Mouse (Mus musculus): Measurements from ENCODE around the gene Rnaset2a. TPM values are rescaled to one million over a fixed set of nuclear protein-coding genes. Genes with fewer than 3 reads are reported as not detected.
"Not testable (repeated sequence)": the region's sequence is repeated elsewhere in the genome, so short reads cannot be mapped to it uniquely, and the experiment has no call there.

The Rnaset2a gene
- polyA plus RNA-seq, 1 experiment, result 84.9 TPM

DNA sequence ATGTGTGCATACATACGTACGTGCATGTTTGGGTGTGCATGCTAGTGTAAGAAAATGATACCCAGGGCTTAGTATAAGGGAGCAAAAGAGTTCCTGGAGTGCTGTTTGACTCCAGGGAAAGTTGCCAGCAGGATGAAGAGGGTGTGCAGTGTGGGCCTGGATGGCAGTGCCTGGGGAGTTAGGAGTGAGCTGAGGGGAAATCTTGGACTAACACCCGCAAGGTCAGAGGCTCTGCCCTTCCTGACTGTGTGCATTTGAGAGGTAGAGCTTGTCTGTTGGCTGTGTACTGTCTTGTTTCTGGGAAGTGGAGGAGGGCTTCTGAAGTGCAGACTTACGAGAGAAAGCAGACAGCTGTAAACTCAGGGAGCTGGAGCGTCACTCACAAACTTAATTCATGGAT, 35.9 kb upstream of the Rnaset2a start:
- H3K4me3 ChIP-seq (ENCODE audit: insufficient read depth, poor library complexity, severe bottlenecking), result no peak overlapping the region
- H3K27me3 ChIP-seq (ENCODE audit: control insufficient read depth, insufficient read depth, insufficient read length), result no peaks in the 10 kb centered on the region
- H3ac ChIP-seq (ENCODE audit: control insufficient read depth, insufficient read length, low read depth), result no peak overlapping the region
- H3K79me3 ChIP-seq (ENCODE audit: low read depth), result no peaks in the 10 kb centered on the region
- TF ChIP-seq MAX (IDR thresholded peaks at IDR 0.05), result no peak
- TF ChIP-seq FOSL1 (IDR thresholded peaks at IDR 0.05; ENCODE audit: insufficient read depth, low read length, poor library complexity, severe bottlenecking), result no peak
- TF ChIP-seq MYOD1 (IDR thresholded peaks at IDR 0.05; ENCODE audit: control insufficient read depth, insufficient read length, low read depth), result no peak
- TF ChIP-seq MYOG (IDR thresholded peaks at IDR 0.05; ENCODE audit: control insufficient read depth, extremely low read depth, insufficient read length), result no peak
- TF ChIP-seq USF1 (IDR thresholded peaks at IDR 0.05; ENCODE audit: low read depth), result no peak
- TF ChIP-seq CTCF (IDR thresholded peaks at IDR 0.05; ENCODE audit: control insufficient read depth, insufficient read depth, insufficient read length), result no peak
- no peak for TF ChIP-seq CEBPB (IDR thresholded peaks at IDR 0.05; ENCODE audit: low read depth)
- H3K36me3 ChIP-seq (ENCODE audit: control insufficient read depth, insufficient read depth), result peaks cover 83% of the 10 kb centered on the region
- H3K79me2 ChIP-seq (ENCODE audit: control insufficient read depth, insufficient read depth), result no peaks in the 10 kb centered on the region

DNA sequence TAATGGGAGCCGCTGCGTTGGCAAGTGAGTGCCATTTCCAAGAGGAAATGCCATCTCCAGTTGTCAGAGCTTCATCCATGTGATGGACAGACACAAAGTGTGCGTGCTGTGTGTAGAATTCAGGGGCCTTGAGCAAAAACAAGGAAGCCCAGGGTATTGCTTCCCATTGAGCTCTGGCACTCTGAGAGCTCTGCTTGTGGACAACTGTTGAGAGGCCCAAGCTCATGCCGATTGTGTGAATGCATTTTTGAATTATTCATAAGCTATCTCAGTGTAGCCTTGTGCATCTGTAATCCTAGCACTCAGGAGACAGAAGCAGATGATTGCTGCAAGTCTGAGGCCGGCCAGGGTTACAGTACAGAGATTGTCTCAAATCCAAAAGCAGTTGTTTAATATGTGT, 29.2 kb upstream of the Rnaset2a start:
- TF ChIP-seq CEBPB (IDR thresholded peaks at IDR 0.05; ENCODE audit: low read depth), result no peak
- TF ChIP-seq MAX (IDR thresholded peaks at IDR 0.05), result no peak
- TF ChIP-seq USF1 (IDR thresholded peaks at IDR 0.05; ENCODE audit: low read depth), result no peak
- TF ChIP-seq FOSL1 (IDR thresholded peaks at IDR 0.05; ENCODE audit: insufficient read depth, low read length, poor library complexity, severe bottlenecking), result no peak
- TF ChIP-seq MYOD1 (IDR thresholded peaks at IDR 0.05; ENCODE audit: control insufficient read depth, insufficient read length, low read depth), result no peak
- TF ChIP-seq CTCF (IDR thresholded peaks at IDR 0.05; ENCODE audit: control insufficient read depth, insufficient read depth, insufficient read length), result no peak
- TF ChIP-seq MYOG (IDR thresholded peaks at IDR 0.05; ENCODE audit: control insufficient read depth, extremely low read depth, insufficient read length), result no peak
- Histone ChIP-seq H3K36me3 (ENCODE audit: control insufficient read depth, insufficient read depth) (peaks cover 89% of the 10 kb centered on the region), H3K79me2 (ENCODE audit: control insufficient read depth, insufficient read depth) (no peaks in the 10 kb centered on the region), H3K27me3 (ENCODE audit: control insufficient read depth, insufficient read depth, insufficient read length) (no peaks in the 10 kb centered on the region), H3ac (ENCODE audit: control insufficient read depth, insufficient read length, low read depth) (no peak overlapping the region), H3K4me3 (ENCODE audit: insufficient read depth, poor library complexity, severe bottlenecking) (no peak overlapping the region), H3K79me3 (ENCODE audit: low read depth) (no peaks in the 10 kb centered on the region)

DNA sequence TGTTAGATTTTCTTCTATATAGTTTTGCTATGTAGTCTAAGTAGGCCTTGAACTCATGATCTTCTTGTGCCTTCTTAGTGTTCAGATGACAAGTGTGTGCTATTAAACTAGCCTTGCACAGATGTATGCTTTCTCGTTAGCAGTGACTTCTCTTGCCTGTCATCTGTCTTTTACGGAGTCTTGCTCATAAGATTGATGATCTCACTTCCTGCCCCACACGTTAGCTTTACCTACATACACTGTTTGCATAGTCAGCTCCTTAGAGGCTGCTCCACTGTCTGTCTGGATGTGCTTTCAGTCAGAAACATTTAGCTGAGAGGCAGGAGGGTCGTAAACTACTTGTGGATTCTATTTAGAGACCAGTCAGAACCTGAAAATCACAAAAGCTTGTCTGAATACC, 23.2 kb upstream of the Rnaset2a start:
- H3K27me3 ChIP-seq (ENCODE audit: control insufficient read depth, insufficient read depth, insufficient read length), result no peaks in the 10 kb centered on the region
- no peak for TF ChIP-seq FOSL1 (IDR thresholded peaks at IDR 0.05; ENCODE audit: insufficient read depth, low read length, poor library complexity, severe bottlenecking)
- no peak for TF ChIP-seq USF1 (IDR thresholded peaks at IDR 0.05; ENCODE audit: low read depth)
- TF ChIP-seq MYOG (IDR thresholded peaks at IDR 0.05; ENCODE audit: control insufficient read depth, extremely low read depth, insufficient read length), result no peak
- TF ChIP-seq MAX (IDR thresholded peaks at IDR 0.05), result no peak
- TF ChIP-seq CEBPB (IDR thresholded peaks at IDR 0.05; ENCODE audit: low read depth), result no peak
- TF ChIP-seq CTCF (IDR thresholded peaks at IDR 0.05; ENCODE audit: control insufficient read depth, insufficient read depth, insufficient read length), result no peak
- TF ChIP-seq MYOD1 (IDR thresholded peaks at IDR 0.05; ENCODE audit: control insufficient read depth, insufficient read length, low read depth), result no peak
- peaks cover 8% of the 10 kb centered on the region for H3K79me3 ChIP-seq (ENCODE audit: low read depth)
- H3K4me3 ChIP-seq (ENCODE audit: insufficient read depth, poor library complexity, severe bottlenecking), result no peak overlapping the region
- peaks cover 9% of the 10 kb centered on the region for H3K79me2 ChIP-seq (ENCODE audit: control insufficient read depth, insufficient read depth)
- H3K36me3 ChIP-seq (ENCODE audit: control insufficient read depth, insufficient read depth), result peaks cover 72% of the 10 kb centered on the region
- H3ac ChIP-seq (ENCODE audit: control insufficient read depth, insufficient read length, low read depth), result no peak overlapping the region

DNA sequence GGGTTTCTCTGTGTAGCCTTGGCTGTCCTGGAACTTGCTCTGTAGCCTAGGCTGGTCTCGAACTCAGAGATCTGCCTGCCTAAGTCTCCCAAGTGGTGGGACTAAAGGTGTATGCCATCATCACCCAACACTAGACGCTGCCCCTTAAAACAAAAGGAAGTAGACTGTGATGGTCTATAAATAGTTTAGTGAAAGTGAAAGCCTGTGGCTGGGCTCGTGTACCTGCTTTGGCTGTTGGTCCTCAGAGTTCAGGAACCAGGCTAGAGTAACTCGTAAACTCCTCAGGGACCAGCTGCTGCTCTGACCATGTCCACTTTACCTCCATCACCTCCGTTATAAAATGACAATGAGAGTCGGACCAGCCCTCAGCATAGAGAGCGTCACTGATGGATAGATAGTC, 22.4 kb upstream of the Rnaset2a start:
- TF ChIP-seq USF1 (IDR thresholded peaks at IDR 0.05; ENCODE audit: low read depth), result no peak
- TF ChIP-seq FOSL1 (IDR thresholded peaks at IDR 0.05; ENCODE audit: insufficient read depth, low read length, poor library complexity, severe bottlenecking), result no peak
- TF ChIP-seq MYOD1 (IDR thresholded peaks at IDR 0.05; ENCODE audit: control insufficient read depth, insufficient read length, low read depth), result no peak
- TF ChIP-seq CEBPB (IDR thresholded peaks at IDR 0.05; ENCODE audit: low read depth), result no peak
- no peak for TF ChIP-seq MAX (IDR thresholded peaks at IDR 0.05)
- TF ChIP-seq MYOG (IDR thresholded peaks at IDR 0.05; ENCODE audit: control insufficient read depth, extremely low read depth, insufficient read length), result no peak
- no peak for TF ChIP-seq CTCF (IDR thresholded peaks at IDR 0.05; ENCODE audit: control insufficient read depth, insufficient read depth, insufficient read length)
- Histone ChIP-seq H3K27me3 (ENCODE audit: control insufficient read depth, insufficient read depth, insufficient read length) (no peaks in the 10 kb centered on the region), H3K4me3 (ENCODE audit: insufficient read depth, poor library complexity, severe bottlenecking) (no peak overlapping the region), H3K79me3 (ENCODE audit: low read depth) (peaks cover 8% of the 10 kb centered on the region), H3K79me2 (ENCODE audit: control insufficient read depth, insufficient read depth) (peaks cover 13% of the 10 kb centered on the region), H3ac (ENCODE audit: control insufficient read depth, insufficient read length, low read depth) (no peak overlapping the region), H3K36me3 (ENCODE audit: control insufficient read depth, insufficient read depth) (peaks cover 64% of the 10 kb centered on the region)

DNA sequence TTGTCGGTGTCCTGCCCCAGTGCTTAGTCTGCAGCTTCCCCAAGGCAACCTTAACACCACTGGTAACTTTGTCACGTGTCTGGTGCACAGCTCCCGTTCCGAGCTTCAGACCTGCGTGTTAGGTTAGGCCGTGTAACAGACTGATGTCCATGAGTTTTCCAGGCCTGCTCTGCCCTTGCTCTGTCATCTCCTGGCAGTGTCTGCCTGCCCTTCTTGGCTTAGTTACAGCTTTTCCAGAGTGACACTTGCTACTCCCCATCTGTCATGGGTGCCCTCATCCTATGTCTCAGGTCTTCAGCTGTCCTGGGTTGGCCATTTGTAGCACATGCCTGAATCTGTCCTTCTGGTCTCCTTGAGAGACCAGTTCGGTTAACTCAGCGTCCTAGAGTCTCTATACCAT, 19.5 kb upstream of the Rnaset2a start:
- not testable (repeated sequence) for H3K27me3 ChIP-seq (ENCODE audit: control insufficient read depth, insufficient read depth, insufficient read length); H3K79me3 ChIP-seq (ENCODE audit: low read depth); H3ac ChIP-seq (ENCODE audit: control insufficient read depth, insufficient read length, low read depth); H3K4me3 ChIP-seq (ENCODE audit: insufficient read depth, poor library complexity, severe bottlenecking)
- Histone ChIP-seq H3K79me2 (ENCODE audit: control insufficient read depth, insufficient read depth) (peaks cover 13% of the 10 kb centered on the region), H3K36me3 (ENCODE audit: control insufficient read depth, insufficient read depth) (peaks cover 37% of the 10 kb centered on the region)

DNA sequence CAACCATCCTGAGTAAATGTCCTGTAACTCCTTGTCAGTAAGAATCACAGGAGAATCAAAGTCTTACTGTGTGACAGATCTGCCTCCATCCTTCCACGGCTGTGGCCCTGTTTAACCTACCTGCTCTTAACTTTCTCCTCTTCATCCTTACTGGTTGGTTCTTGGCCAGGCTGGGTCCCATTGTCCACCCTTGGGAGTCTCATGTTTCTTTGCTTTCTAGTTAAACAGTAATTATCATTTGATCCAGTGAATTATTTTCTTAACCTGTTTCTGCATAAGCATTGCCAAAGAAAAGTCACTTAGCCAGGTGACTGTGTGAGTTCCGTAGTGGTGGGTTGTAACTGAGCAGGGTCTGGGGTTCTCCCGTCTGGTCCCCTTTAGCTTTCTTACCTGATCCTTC, 18.6 kb upstream of the Rnaset2a start:
- Histone ChIP-seq H3K36me3 (ENCODE audit: control insufficient read depth, insufficient read depth) (peaks cover 27% of the 10 kb centered on the region), H3K4me3 (ENCODE audit: insufficient read depth, poor library complexity, severe bottlenecking) (peak overlapping the region; percentile 44), H3K79me2 (ENCODE audit: control insufficient read depth, insufficient read depth) (peaks cover 13% of the 10 kb centered on the region)
- H3K79me3 ChIP-seq (ENCODE audit: low read depth); H3K27me3 ChIP-seq (ENCODE audit: control insufficient read depth, insufficient read depth, insufficient read length); H3ac ChIP-seq (ENCODE audit: control insufficient read depth, insufficient read length, low read depth): not testable (repeated sequence)

Measured in C2C12 (cell line).